Mouse (Mus musculus) ES-Bruce4 (cell line): Measurements from ENCODE around the gene Ms4a6d.

Source experiments
- CTCF ChIP-seq: IDR thresholded peaks from one replicate; pipeline ENCODE4 v1.8.1; 2011; ENCODE audit warnings: low read depth, low read length
- EP300 ChIP-seq: IDR thresholded peaks from 2 replicates; pipeline ENCODE4 v1.6.1; 2011; ENCODE audit warnings: low read depth, low read length; ENCODE audit not compliant: insufficient read depth
- POLR2A ChIP-seq: IDR thresholded peaks from one replicate; pipeline ENCODE4 v1.8.1; 2011; ENCODE audit warnings: low read length; ENCODE audit not compliant: insufficient read depth

DNA sequence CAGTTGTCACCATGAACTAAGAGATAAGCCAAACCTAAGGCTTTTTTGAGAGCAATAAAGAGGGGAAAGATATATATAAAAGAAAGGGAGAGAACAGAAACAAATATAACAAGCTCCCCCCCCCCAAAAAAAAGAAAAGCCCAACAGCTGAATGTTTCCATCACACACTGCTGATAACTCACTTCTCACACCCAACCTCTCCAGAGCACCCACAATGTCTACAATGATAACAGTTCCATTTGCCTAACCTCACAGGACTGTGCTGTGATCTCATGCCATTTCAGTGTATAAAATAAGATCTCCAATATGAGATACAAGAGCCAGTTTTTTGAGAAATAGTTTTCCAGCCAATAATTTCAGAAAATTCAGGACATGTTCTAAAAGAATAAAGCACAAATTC, 13.3 kb upstream of the Ms4a6d start:
- no peak for TF ChIP-seq CTCF
- no peak for TF ChIP-seq POLR2A
- no peak for TF ChIP-seq EP300
